ENCODE assay signal across 13 mouse cellular contexts in the genomic region with DNA sequence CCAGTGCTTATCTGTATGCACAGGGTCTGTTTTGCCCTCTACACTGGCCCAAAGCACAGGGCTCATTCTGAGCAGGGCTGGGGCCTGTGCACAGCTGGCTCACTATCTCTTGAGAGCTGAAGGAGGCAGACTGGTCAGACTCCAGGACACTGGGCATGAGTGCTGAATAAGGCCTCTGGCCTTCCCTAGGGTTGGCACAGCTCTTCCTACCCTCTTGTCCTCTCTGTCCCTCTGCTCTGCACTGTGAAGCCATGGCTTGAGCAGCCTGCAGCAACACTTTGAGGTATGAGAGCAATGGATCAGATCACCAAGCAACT. TPM values are rescaled to one million over a fixed set of nuclear protein-coding genes. Genes with fewer than 3 reads are reported as not detected.
A peak's percentile ranks its signal among the peaks of the same experiment; 100 is the strongest.
DNase-seq lines count a peak whose midpoint lies in the region; ATAC-seq and TF ChIP-seq lines count a peak whose summit lies in the region.
"Had no signal": no experiment of that assay in that cellular context is flagged by ENCODE, and none has a peak within 500 bp of the region (broad histone marks: within the 10 kb centered on the region; RNA-seq: fewer than 3 reads in every experiment).

No protein-coding gene starts in this region.

- no peak overlapping the region for H3K4me3 ChIP-seq in lung, embryonic 16.5 days (ENCODE audit: low read length)
- no peak overlapping the region for H3K4me3 ChIP-seq in heart, postnatal 0 days (ENCODE audit: low read depth, low read length)
- H3K4me3 ChIP-seq: forebrain, embryonic 12.5 days; limb, embryonic 15.5 days had no signal

- no peak for TF ChIP-seq CTCF in heart, postnatal 0 days (IDR thresholded peaks at IDR 0.05; ENCODE audit: low read depth)

- DNase-seq in lung, postnatal 4 days = no peak
- DNase-seq in heart, postnatal 0 days (ENCODE audit: low spot score) = no peak
- DNase-seq in kidney, postnatal 25 days = peak; percentile 44 to 76
- no peak for DNase-seq in layer of hippocampus, adult 8-10 months (ENCODE audit: low spot score in 2 of 2)
- no peak for DNase-seq in urinary bladder, postnatal 10 days (ENCODE audit: low spot score)
- DNase-seq in embryo, embryonic 10 days (ENCODE audit: low spot score) = no peak
- DNase-seq: adrenal gland, postnatal 14 days; cerebellum, postnatal 10 days had no signal

- TF ChIP-seq EP300 in heart, postnatal 0 days (IDR thresholded peaks at IDR 0.05; ENCODE audit: low read depth) = no peak

- no peaks in the 10 kb centered on the region for H3K36me3 ChIP-seq in lung, embryonic 16.5 days (ENCODE audit: control insufficient read depth, insufficient read depth, low read length)
- no peaks in the 10 kb centered on the region for H3K36me3 ChIP-seq in heart, postnatal 0 days (replicated peaks; ENCODE audit: control insufficient read depth, insufficient read depth, low read length)
- H3K36me3 ChIP-seq: forebrain, embryonic 12.5 days; limb, embryonic 15.5 days had no signal

- peak overlapping the region; percentile 43; the same call in 1 of the 2 replicates for H3K27ac ChIP-seq in lung, embryonic 16.5 days (ENCODE audit: low read length)
- H3K27ac ChIP-seq in heart, postnatal 0 days (ENCODE audit: low read depth) = peak overlapping the region; percentile 46
- H3K27ac ChIP-seq: forebrain, embryonic 12.5 days; limb, embryonic 15.5 days had no signal

- peak; percentile 55 for ATAC-seq in lung, embryonic 16.5 days (ENCODE audit: low read depth)
- peak; percentile 45; the same call in 1 of the 2 replicates for ATAC-seq in heart, postnatal 0 days (ENCODE audit: insufficient read depth, low read depth)
- ATAC-seq in megakaryocyte-erythroid progenitor cell, adult 5-6 weeks (replicated peaks; ENCODE audit: low FRiP score, low TSS enrichment, poor library complexity, severe bottlenecking) = peak; percentile 71

- H3K27me3 ChIP-seq in lung, embryonic 16.5 days (ENCODE audit: control insufficient read depth, insufficient read depth, low read depth, low read length) = no peaks in the 10 kb centered on the region
- no peaks in the 10 kb centered on the region for H3K27me3 ChIP-seq in heart, postnatal 0 days (ENCODE audit: control insufficient read depth, insufficient read depth, low read length)
- H3K27me3 ChIP-seq: forebrain, embryonic 12.5 days had no signal

- H3K9me3 ChIP-seq in lung, embryonic 16.5 days (ENCODE audit: control insufficient read depth, low read length) = no peaks in the 10 kb centered on the region
- no peaks in the 10 kb centered on the region for H3K9me3 ChIP-seq in heart, postnatal 0 days (replicated peaks; ENCODE audit: control insufficient read depth, low read length)
- H3K9me3 ChIP-seq: forebrain, embryonic 12.5 days; limb, embryonic 15.5 days had no signal

- H3K9ac ChIP-seq in lung, embryonic 16.5 days (ENCODE audit: low read length) = no peak overlapping the region
- no peak overlapping the region for H3K9ac ChIP-seq in heart, postnatal 0 days (replicated peaks; ENCODE audit: low read depth, low read length)
- H3K9ac ChIP-seq: forebrain, embryonic 12.5 days; limb, embryonic 15.5 days had no signal

- H3K4me2 ChIP-seq in lung, embryonic 16.5 days (ENCODE audit: low read depth, low read length) = no peak overlapping the region
- no peak overlapping the region for H3K4me2 ChIP-seq in heart, postnatal 0 days (ENCODE audit: low read depth, low read length)
- H3K4me2 ChIP-seq: forebrain, embryonic 12.5 days; limb, embryonic 15.5 days had no signal

- peaks cover 5% of the 10 kb centered on the region for H3K4me1 ChIP-seq in lung, embryonic 16.5 days (replicated peaks; ENCODE audit: control insufficient read depth, insufficient read depth, low read length)
- H3K4me1 ChIP-seq in heart, postnatal 0 days (ENCODE audit: control insufficient read depth, insufficient read depth) = peaks cover 12% of the 10 kb centered on the region
- H3K4me1 ChIP-seq: forebrain, embryonic 12.5 days had no signal

RNA-seq across cellular contexts. Expression of a gene that starts 6.3 kb away (rescaled TPM):
- 9.1 and 12.7 TPM in 2 replicates for polyA plus RNA-seq in lung, embryonic 16.5 days (2015; fragmentation: Nextera tagmentation; extraction: Ambion mirVana)
- not detected in 2 replicates for total RNA-seq in heart, postnatal 0 days (2014; rRNA removed; ENCODE audit: low replicate concordance)
- 33.5 and 42.8 TPM in 2 replicates for polyA plus RNA-seq in heart, postnatal 0 days (2015; fragmentation: Nextera tagmentation; extraction: Ambion mirVana)
- total RNA-seq in megakaryocyte-erythroid progenitor cell, adult 5-6 weeks (2014; fragmentation: Nextera tagmentation) = not detected in 2 replicates
- not detected in 2 replicates for total RNA-seq in megakaryocyte-erythroid progenitor cell, adult 5-6 weeks (2017)
- not detected for total RNA-seq in layer of hippocampus, adult 8-10 months (2022)
- total RNA-seq: hematopoietic stem cell, adult 5-6 weeks had no signal
- polyA plus RNA-seq: limb, embryonic 15.5 days had no signal

Comparison
In these comparisons a context has a peak if more than half of its experiments do, and no peak if none do; other contexts are left out.
1. DNase-seq: peak in kidney, postnatal 25 days (2 of 2); none in lung, postnatal 4 days (0 of 2), heart, postnatal 0 days (single experiment), layer of hippocampus, adult 8-10 months (0 of 2), urinary bladder, postnatal 10 days (single experiment) and embryo, embryonic 10 days (single experiment).
2. Peak in every context shown above with its lines, with median percentiles within 50 percentile points of each other: ATAC-seq.